Mouse (Mus musculus) cortical plate, adult 2 months (tissue): ENCODE measurements around the gene Ccdc190. TPM values are rescaled to one million over a fixed set of nuclear protein-coding genes. Genes with fewer than 3 reads are reported as not detected.
A peak's percentile ranks its signal among the peaks of the same experiment; 100 is the strongest.

Source experiments
- H3K27ac ChIP-seq: fragments of 200-500 bp; 2 replicates; pipeline ENCODE4 v1.5.1; 2012; ENCODE audit warnings: low read length, control low read depth, inconsistent platforms; ENCODE audit not compliant: insufficient read depth
- H3K4me1 ChIP-seq: fragments of 200-500 bp; 2 replicates; pipeline ENCODE4 v1.6.1; 2011; ENCODE audit warnings: low read length; ENCODE audit not compliant: control insufficient read depth, insufficient read depth
- H3K4me3 ChIP-seq: fragments of 200-500 bp; 2 replicates; pipeline ENCODE4 v1.5.1; 2011; ENCODE audit warnings: mild to moderate bottlenecking, low read length, control low read depth; ENCODE audit not compliant: insufficient read depth
- CTCF ChIP-seq: fragments of 200-500 bp; IDR thresholded peaks from 2 replicates; pipeline ENCODE4 v1.5.1; 2011; ENCODE audit warnings: mild to moderate bottlenecking, control low read depth, low read length; ENCODE audit not compliant: insufficient read depth; ENCODE audit errors: extremely low read depth
- POLR2A ChIP-seq: fragments of 200-500 bp; IDR thresholded peaks from 2 replicates; pipeline ENCODE4 v1.6.1; 2011; ENCODE audit warnings: mild to moderate bottlenecking, low read length, control low read depth; ENCODE audit not compliant: insufficient read depth; ENCODE audit errors: extremely low read depth
- polyA plus RNA-seq: library from polyadenylated mRNA; depleted of rRNA; stranded (reverse); fragments of >200 nt; gene quantifications from 2 replicates; pipeline ENCODE4 v1.2.3, GENCODE M21; 2012; rRNA removed

Gene Ccdc190
- 30.7 and 31.9 TPM in 2 replicates for polyA plus RNA-seq

DNA sequence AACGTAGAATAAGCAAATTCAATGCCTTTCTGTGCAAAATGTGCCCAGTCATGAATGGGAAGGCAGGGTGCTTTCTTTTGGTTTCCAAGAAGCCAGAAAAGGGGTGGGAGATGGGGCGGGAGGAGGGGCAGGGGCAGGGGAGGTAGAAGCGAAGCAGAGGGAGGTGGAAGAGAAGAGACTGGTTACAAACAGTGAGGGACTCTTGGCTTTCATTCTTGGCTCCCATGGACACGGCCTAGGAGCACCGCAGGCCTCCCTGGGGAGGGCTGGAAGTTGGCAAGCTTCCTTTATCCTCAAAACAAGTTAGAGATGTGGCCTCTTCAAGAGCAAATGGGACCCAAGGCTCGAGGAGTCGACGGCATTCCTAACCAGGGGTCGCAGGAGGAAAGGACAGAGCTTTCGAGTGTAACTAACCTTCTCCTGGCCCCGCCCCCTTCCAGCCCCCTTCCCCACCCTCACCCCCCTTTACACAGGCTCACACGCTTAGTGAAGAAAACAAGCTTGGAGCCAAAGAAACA lies at the start of gene Ccdc190:
TSS of gene Ccdc190 (plus strand) at position 195 of the 518 bp plus-strand sequence.
- 0 out of 2 replicates have a peak within 1 kb of the TSS, but pooled peaks have one; percentile 6 for H3K4me3 ChIP-seq
- peak within 1 kb of the TSS; percentile 57; the same call in 1 of the 2 replicates for H3K27ac ChIP-seq
- TF ChIP-seq CTCF (no peak), POLR2A (no peak)
- H3K4me1 ChIP-seq, result no peaks in the 10 kb centered on the region

GRCm38 (mm10) chr1:169879060-169879459 lies 49.4 kb upstream of the Ccdc190 start:
- peak overlapping the region; percentile 73 for H3K27ac ChIP-seq
- H3K4me3 ChIP-seq, result no peak overlapping the region
- TF ChIP-seq CTCF (no peak), POLR2A (no peak)
- peaks cover 5% of the 10 kb centered on the region; the same call in 1 of the 2 replicates for H3K4me1 ChIP-seq

DNA sequence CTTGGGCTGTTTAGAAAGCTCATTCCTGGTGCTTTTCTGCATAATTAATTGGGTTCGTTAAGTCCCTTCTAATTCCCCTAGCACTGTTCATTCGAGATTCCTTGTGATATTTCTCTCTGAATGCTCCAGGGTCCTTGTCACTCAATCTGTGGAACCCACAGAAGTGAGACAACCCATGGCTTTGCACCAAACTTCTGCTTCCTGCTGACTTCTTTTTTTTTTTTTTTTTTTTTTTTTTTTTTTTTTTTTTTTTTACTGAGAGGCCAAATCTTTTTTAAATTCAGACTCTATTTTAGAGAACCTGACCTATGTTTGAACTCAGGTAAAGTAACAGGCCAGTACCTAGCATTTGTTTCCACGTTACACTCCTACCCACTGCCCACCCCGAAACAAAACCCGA lies 48.3 kb upstream of the Ccdc190 start:
- H3K4me3 ChIP-seq, result no peak overlapping the region
- TF ChIP-seq POLR2A (no peak), CTCF (no peak)
- peaks cover 5% of the 10 kb centered on the region; the same call in 1 of the 2 replicates for H3K4me1 ChIP-seq
- H3K27ac ChIP-seq, result no peak overlapping the region

- Histone ChIP-seq H3K4me1 (peaks cover 5% of the 10 kb centered on the region; the same call in 1 of the 2 replicates), H3K27ac (peak overlapping the region; percentile 3; the same call in 1 of the 2 replicates)
- TF ChIP-seq CTCF, result no peak
- TF ChIP-seq POLR2A, result no peak
Measured at GRCm38 (mm10) chr1:169883081-169883565, 45.3 kb upstream of the Ccdc190 start.

GRCm38 (mm10) chr1:169889250-169889649 lies 39.2 kb upstream of the Ccdc190 start:
- no peak overlapping the region for H3K4me3 ChIP-seq
- H3K27ac ChIP-seq, result no peak overlapping the region
- TF ChIP-seq CTCF (no peak), POLR2A (no peak)
- no peaks in the 10 kb centered on the region for H3K4me1 ChIP-seq

More at GRCm38 (mm10) chr1:169883081-169883565, 45.3 kb upstream of the Ccdc190 start:
- no peak overlapping the region for H3K4me3 ChIP-seq

GRCm38 (mm10) chr1:169893976-169894375 lies 34.5 kb upstream of the Ccdc190 start:
- no peak for TF ChIP-seq POLR2A
- TF ChIP-seq CTCF, result no peak
- Histone ChIP-seq H3K27ac (no peak overlapping the region), H3K4me1 (peaks cover 6% of the 10 kb centered on the region), H3K4me3 (no peak overlapping the region)

- TF ChIP-seq POLR2A (no peak), CTCF (no peak)
- Histone ChIP-seq H3K4me1 (peaks cover 7% of the 10 kb centered on the region), H3K27ac (no peak overlapping the region; the same call in 1 of the 2 replicates), H3K4me3 (no peak overlapping the region)
Measured at GRCm38 (mm10) chr1:169895686-169896085, 32.8 kb upstream of the Ccdc190 start.

GRCm38 (mm10) chr1:169897916-169898315 lies 30.5 kb upstream of the Ccdc190 start:
- no peak overlapping the region for H3K27ac ChIP-seq
- H3K4me1 ChIP-seq, result peaks cover 9% of the 10 kb centered on the region
- TF ChIP-seq POLR2A (no peak), CTCF (no peak)
- no peak overlapping the region for H3K4me3 ChIP-seq

- H3K4me3 ChIP-seq, result no peak overlapping the region
- TF ChIP-seq CTCF (no peak), POLR2A (no peak)
- peak overlapping the region; percentile 54; the same call in 1 of the 2 replicates for H3K27ac ChIP-seq
- H3K4me1 ChIP-seq, result peaks cover 9% of the 10 kb centered on the region
Measured at GRCm38 (mm10) chr1:169898607-169899006, 29.8 kb upstream of the Ccdc190 start.

DNA sequence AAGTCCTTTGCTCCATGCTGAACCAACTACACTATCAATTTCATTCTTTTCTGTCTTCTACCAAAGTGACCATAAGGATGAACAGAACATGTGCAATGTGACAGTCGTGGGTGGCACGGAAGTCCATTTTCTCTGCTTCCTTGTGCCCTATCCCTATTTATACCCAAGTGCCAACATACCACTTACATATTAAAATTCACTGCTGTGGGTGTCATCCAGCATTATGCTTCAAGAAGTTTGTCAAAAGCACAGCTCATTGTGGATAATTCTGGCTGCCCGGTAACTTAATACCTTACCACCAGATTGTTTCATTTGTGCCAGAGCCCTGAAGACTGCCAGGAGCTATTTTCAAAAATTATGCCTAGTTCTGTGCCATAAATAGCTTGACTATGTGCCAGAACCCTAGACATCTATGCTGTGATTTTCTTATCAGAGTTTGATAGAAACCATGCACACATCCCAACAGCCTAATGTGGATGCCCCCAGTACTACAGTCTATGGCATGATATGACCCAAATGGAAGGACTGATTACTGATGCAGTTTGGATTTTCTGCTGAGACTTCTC lies 27.6 kb upstream of the Ccdc190 start:
- no peak for TF ChIP-seq CTCF
- TF ChIP-seq POLR2A, result no peak
- H3K4me1 ChIP-seq, result peaks cover 9% of the 10 kb centered on the region
- H3K4me3 ChIP-seq, result no peak overlapping the region
- 0 out of 2 replicates have a peak overlapping the region, but pooled peaks have one; percentile 13 for H3K27ac ChIP-seq
